10 mouse cellular contexts compared by ENCODE assay signal in genomic region chr10:41271860-41272259, GRCm38 (mm10). TPM values are rescaled to one million over a fixed set of nuclear protein-coding genes. Genes with fewer than 3 reads are reported as not detected.
A peak's percentile ranks its signal among the peaks of the same experiment; 100 is the strongest.
DNase-seq lines count a peak whose midpoint lies in the region; ATAC-seq and TF ChIP-seq lines count a peak whose summit lies in the region.
"Had no signal": no experiment of that assay in that cellular context is flagged by ENCODE, and none has a peak within 500 bp of the region (broad histone marks: within the 10 kb centered on the region; RNA-seq: fewer than 3 reads in every experiment).

No protein-coding gene starts in this region.

- no peak for ATAC-seq in forebrain, embryonic 14.5 days
- no peak for ATAC-seq in forebrain, embryonic 15.5 days (replicated peaks)
- no peak for ATAC-seq in liver, embryonic 12.5 days
- peak; percentile 67 for ATAC-seq in erythroblast, adult 5-6 weeks (replicated peaks; ENCODE audit: low FRiP score, poor library complexity, severe bottlenecking)

- DNase-seq in forebrain, embryonic 14.5 days (ENCODE audit: low spot score), result peak; percentile 37
- DNase-seq in liver (peak; percentile 59), ES-E14 (ENCODE audit: low read depth, low spot score) (peak; percentile 37)
- no peak for DNase-seq in thymus, adult 18-20 months
- DNase-seq in heart, postnatal 36 days, result no peak

- intact Hi-C loops in heart, postnatal 36 days (cut with DNase I), result no loop called here

- no peak overlapping the region for H3K4me3 ChIP-seq in forebrain, embryonic 14.5 days (ENCODE audit: low read depth, low read length)
- no peak overlapping the region for H3K4me3 ChIP-seq in forebrain, embryonic 15.5 days
- no peak overlapping the region for H3K4me3 ChIP-seq in liver, embryonic 12.5 days
- no peak overlapping the region for H3K4me3 ChIP-seq in ES-E14 (ENCODE audit: insufficient read depth in 1 of 2, low read depth in 1 of 2, low read length in 2 of 2, poor library complexity in 1 of 2, severe bottlenecking in 1 of 2)
- H3K4me3 ChIP-seq: heart, embryonic 15.5 days had no signal

- 0 out of 2 replicates have a peak, but pooled peaks cover 4% of the 10 kb centered on the region for H3K36me3 ChIP-seq in forebrain, embryonic 14.5 days (ENCODE audit: control insufficient read depth, insufficient read depth, low read length)
- 0 out of 2 replicates have a peak, but pooled peaks cover 7% of the 10 kb centered on the region for H3K36me3 ChIP-seq in forebrain, embryonic 15.5 days
- peaks cover 6% of the 10 kb centered on the region; the same call in 1 of the 2 replicates for H3K36me3 ChIP-seq in liver, embryonic 12.5 days
- H3K36me3 ChIP-seq in ES-E14 (ENCODE audit: control insufficient read depth, insufficient read depth, low read length, poor library complexity, severe bottlenecking), result no peaks in the 10 kb centered on the region; the same call in 1 of the 2 replicates

- H3K4me2 ChIP-seq in forebrain, embryonic 14.5 days (ENCODE audit: low read length), result no peak overlapping the region
- H3K4me2 ChIP-seq in forebrain, embryonic 15.5 days (replicated peaks), result no peak overlapping the region
- H3K4me2 ChIP-seq in liver, embryonic 12.5 days, result no peak overlapping the region
- H3K4me2 ChIP-seq: heart, embryonic 15.5 days had no signal

- H3K9ac ChIP-seq in forebrain, embryonic 14.5 days (ENCODE audit: low read length), result no peak overlapping the region
- no peak overlapping the region for H3K9ac ChIP-seq in forebrain, embryonic 15.5 days (replicated peaks)
- H3K9ac ChIP-seq in liver, embryonic 12.5 days, result no peak overlapping the region
- H3K9ac ChIP-seq in ES-E14 (ENCODE audit: insufficient read depth, low read depth, low read length, poor library complexity, severe bottlenecking), result no peak overlapping the region
- H3K9ac ChIP-seq: heart, embryonic 15.5 days had no signal

- 46% methylated on average over 7 of the region's 7 CpGs for WGBS in forebrain, embryonic 14.5 days
- 45% methylated on average over 7 of the region's 7 CpGs for WGBS in forebrain, embryonic 15.5 days
- WGBS in liver, embryonic 12.5 days (ENCODE audit: insufficient replicate concordance), result 48% methylated on average over 7 of the region's 7 CpGs

- in situ Hi-C loops in ES-E14 (cut with MboI; ENCODE audit: low sequenced_read_pairs in 2 of 2, unreplicated experiment in 2 of 2), result no loop called here

- no peaks in the 10 kb centered on the region for H3K4me1 ChIP-seq in forebrain, embryonic 14.5 days (ENCODE audit: control insufficient read depth, insufficient read depth, low read length)
- H3K4me1 ChIP-seq in forebrain, embryonic 15.5 days, result no peaks in the 10 kb centered on the region
- peaks cover 4% of the 10 kb centered on the region; the same call in 1 of the 2 replicates for H3K4me1 ChIP-seq in liver, embryonic 12.5 days
- H3K4me1 ChIP-seq in ES-E14 (ENCODE audit: control insufficient read depth in 2 of 2, insufficient read depth in 2 of 2, low read length in 2 of 2, poor library complexity in 1 of 2), result no peaks in the 10 kb centered on the region
- H3K4me1 ChIP-seq: heart, embryonic 15.5 days had no signal

- H3K27ac ChIP-seq in forebrain, embryonic 14.5 days (ENCODE audit: low read depth, low read length), result no peak overlapping the region
- no peak overlapping the region for H3K27ac ChIP-seq in forebrain, embryonic 15.5 days (replicated peaks)
- H3K27ac ChIP-seq in liver, embryonic 12.5 days, result no peak overlapping the region
- no peak overlapping the region for H3K27ac ChIP-seq in ES-E14 (ENCODE audit: insufficient read depth, low read depth, low read length, poor library complexity, severe bottlenecking)
- H3K27ac ChIP-seq: heart, embryonic 15.5 days had no signal

- H3K27me3 ChIP-seq in forebrain, embryonic 14.5 days (replicated peaks; ENCODE audit: control insufficient read depth, insufficient read depth, low read length), result no peaks in the 10 kb centered on the region
- no peaks in the 10 kb centered on the region for H3K27me3 ChIP-seq in forebrain, embryonic 15.5 days
- H3K27me3 ChIP-seq in liver, embryonic 12.5 days (replicated peaks), result no peaks in the 10 kb centered on the region
- H3K27me3 ChIP-seq: heart, embryonic 15.5 days had no signal

- H3K9me3 ChIP-seq in forebrain, embryonic 14.5 days (replicated peaks; ENCODE audit: control insufficient read depth, low read length), result no peaks in the 10 kb centered on the region
- no peaks in the 10 kb centered on the region for H3K9me3 ChIP-seq in forebrain, embryonic 15.5 days
- H3K9me3 ChIP-seq in liver, embryonic 12.5 days (replicated peaks), result no peaks in the 10 kb centered on the region
- H3K9me3 ChIP-seq in ES-E14 (ENCODE audit: control insufficient read depth, insufficient read depth, low read depth, low read length), result no peaks in the 10 kb centered on the region
- H3K9me3 ChIP-seq: heart, embryonic 15.5 days had no signal

TF ChIP-seq in ES-E14, 5 proteins besides CTCF, POLR2A, EP300 and RAD21:
- TF ChIP-seq MAFK (IDR thresholded peaks at IDR 0.05; ENCODE audit: insufficient read depth, low read depth, low read length) (no peak), ZC3H11A (IDR thresholded peaks at IDR 0.05; ENCODE audit: borderline replicate concordance, low read depth, low read length) (peak; percentile 42; the same call in 1 of the 2 replicates)
TF ChIP-seq in ES-E14: peak in this region for 1.

RNA-seq across cellular contexts. Expression of gene Fig4, which starts 31.2 kb away (rescaled TPM):
- 33.7 and 36.2 TPM in 2 replicates for polyA plus RNA-seq in forebrain, embryonic 14.5 days (2014; fragmentation: Nextera tagmentation; extraction: Ambion mirVana)
- 31.1 and 33.5 TPM in 2 replicates for polyA plus RNA-seq in forebrain, embryonic 15.5 days (2015; fragmentation: Nextera tagmentation; extraction: Ambion mirVana)
- polyA plus RNA-seq in liver, embryonic 12.5 days (2016; fragmentation: Nextera tagmentation; extraction: Ambion mirVana), result 12.9 and 13.2 TPM in 2 replicates
- total RNA-seq in ES-E14 (2012; rRNA removed), result 20.0 and 24.6 TPM in 2 replicates
- total RNA-seq in erythroblast, adult 5-6 weeks (2015; ENCODE audit: low replicate concordance), result 12.7 and 25.4 TPM in 2 replicates
- total RNA-seq in erythroblast, adult 5-6 weeks (2017; ENCODE audit: low replicate concordance), result 13.5 and 17.9 TPM in 2 replicates
- total RNA-seq in heart, postnatal 36 days (2021), result 10 to 100 TPM; 26.4 to 27.0 TPM

RNA-seq across cellular contexts. Expression of gene Ak9, which starts 31.9 kb away (rescaled TPM):
- 0.13 and 0.14 TPM in 2 replicates for polyA plus RNA-seq in forebrain, embryonic 14.5 days (2014; fragmentation: Nextera tagmentation; extraction: Ambion mirVana)
- polyA plus RNA-seq in forebrain, embryonic 15.5 days (2015; fragmentation: Nextera tagmentation; extraction: Ambion mirVana), result 0.14 and 0.20 TPM in 2 replicates
- not detected in 2 replicates for polyA plus RNA-seq in liver, embryonic 12.5 days (2016; fragmentation: Nextera tagmentation; extraction: Ambion mirVana)
- total RNA-seq in ES-E14 (2012; rRNA removed), result 0.05 and 0.09 TPM in 2 replicates
- total RNA-seq in erythroblast, adult 5-6 weeks (2015; ENCODE audit: low replicate concordance), result not detected in 2 replicates
- 0.17 TPM in 1 of 2 replicates, not detected in the other for total RNA-seq in erythroblast, adult 5-6 weeks (2017; ENCODE audit: low replicate concordance)
- not detected for total RNA-seq in heart, postnatal 36 days (2021)
- polyA plus RNA-seq: stomach, embryonic 14.5 days had no signal

Comparison
In these comparisons a context has a peak if more than half of its experiments do, and no peak if none do; other contexts are left out.
1. DNase-seq: peak in forebrain, embryonic 14.5 days (single experiment), liver (single experiment) and ES-E14 (single experiment); none in thymus, adult 18-20 months (0 of 2) and heart, postnatal 36 days (0 of 2).